Mouse (Mus musculus) lung, adult 2 months (tissue): ENCODE measurements around the gene Kat6b.
A peak's percentile ranks its signal among the peaks of the same experiment; 100 is the strongest.

Experiments used
- CTCF ChIP-seq: fragments of 200-500 bp; IDR thresholded peaks from 2 replicates; pipeline ENCODE4 v1.5.1; 2011; ENCODE audit warnings: mild to moderate bottlenecking, low read length, control low read depth; ENCODE audit not compliant: insufficient read depth
- POLR2A ChIP-seq: fragments of 200-500 bp; IDR thresholded peaks from 2 replicates; pipeline ENCODE4 v1.6.1; 2011; ENCODE audit warnings: low read depth, mild to moderate bottlenecking, control low read depth, low read length, borderline replicate concordance; ENCODE audit errors: extremely low read depth

DNA sequence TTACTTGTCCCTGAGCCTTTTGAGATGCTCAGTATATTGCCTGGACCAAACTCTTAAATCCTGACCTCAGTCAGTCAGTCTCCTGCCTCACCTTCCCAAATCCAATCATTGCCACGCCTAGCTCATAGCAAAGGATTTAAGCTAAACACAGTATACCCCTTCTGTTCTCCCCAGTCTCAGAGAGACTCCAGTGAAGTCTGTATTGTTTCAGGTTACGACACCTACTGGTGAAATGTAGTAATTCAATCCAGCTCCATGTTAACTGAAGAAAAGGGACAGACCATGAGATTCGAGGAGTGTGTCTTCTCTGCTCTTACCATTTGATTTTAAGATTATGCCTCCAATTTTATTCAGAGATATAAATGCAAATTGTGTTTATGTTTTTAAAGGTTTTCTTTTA, 129.0 kb downstream of the Kat6b start:
- peak; percentile 24; the same call in 1 of the 2 replicates for TF ChIP-seq CTCF
- no peak for TF ChIP-seq POLR2A
